Mouse (Mus musculus) cerebellum, adult 18-20 months (tissue): Measurements from ENCODE around the gene Cuedc1.

Experiments
- DNase-seq, 2 experiments: peaks; one replicate each; pipeline ENCODE4 v3.0.0; 2021

Cuedc1 gene

DNA sequence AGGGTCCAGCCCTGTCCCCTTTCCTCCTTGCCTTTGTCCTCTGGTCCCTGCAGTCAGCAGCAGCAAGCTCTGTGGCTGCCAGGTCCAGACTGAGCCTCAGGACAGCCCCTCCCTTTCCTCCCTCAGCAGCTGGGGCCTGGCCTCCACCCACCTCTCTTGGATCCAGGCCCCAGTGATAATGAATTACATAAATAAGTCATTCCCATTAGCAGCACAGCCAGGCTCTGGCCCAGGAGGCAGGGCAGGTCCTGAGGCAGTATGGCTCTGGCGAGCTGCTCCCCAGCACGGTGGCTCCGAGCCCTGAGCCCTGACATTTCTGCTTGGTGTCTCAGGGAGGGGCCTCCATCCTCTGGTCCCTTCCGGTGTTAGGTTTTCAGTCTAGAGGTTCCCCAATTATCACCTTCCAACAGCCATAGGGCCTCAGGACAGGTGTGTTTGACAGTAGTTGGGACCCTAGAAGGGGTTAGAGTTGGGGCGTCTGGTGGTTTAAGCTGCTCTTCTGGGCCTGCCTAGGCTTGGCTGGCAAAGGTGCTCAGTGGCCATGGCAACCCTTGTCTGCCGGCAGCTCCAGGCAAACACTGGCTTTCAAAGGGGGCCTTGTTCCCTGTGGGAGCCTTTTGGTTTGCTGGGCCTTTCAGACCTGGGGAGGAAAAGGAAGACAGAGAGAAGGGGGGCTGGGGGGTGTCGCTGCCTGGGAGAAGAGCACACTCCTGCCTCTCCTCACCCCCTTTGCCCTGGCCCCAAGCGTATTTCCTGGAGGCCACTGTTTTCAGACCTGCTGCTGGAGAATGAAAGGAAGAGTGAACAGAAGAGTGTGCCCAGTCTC lies 21.2 kb downstream of the Cuedc1 start:
- DNase-seq: peak; percentile 77 to 82

DNA sequence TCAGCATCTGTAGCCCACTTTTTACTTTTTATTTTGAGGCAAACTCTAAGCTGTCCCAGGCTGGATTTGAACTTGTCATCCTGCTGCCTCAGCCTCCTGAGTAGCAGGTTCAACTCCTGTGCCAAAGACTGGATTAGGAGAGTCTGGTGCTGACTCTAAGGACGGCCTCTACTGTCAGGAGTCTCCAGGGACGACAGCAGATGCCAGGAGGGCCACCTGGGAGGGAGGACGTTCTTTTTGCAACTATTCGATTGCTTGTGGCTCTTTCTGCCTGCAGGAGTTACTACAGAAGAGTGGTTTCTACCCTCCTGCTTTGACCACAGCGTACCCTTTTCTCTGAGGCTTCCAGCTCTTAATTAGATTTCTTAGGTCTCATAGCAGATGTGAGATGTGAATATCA lies 24.7 kb downstream of the Cuedc1 start:
- DNase-seq: no peak

DNA sequence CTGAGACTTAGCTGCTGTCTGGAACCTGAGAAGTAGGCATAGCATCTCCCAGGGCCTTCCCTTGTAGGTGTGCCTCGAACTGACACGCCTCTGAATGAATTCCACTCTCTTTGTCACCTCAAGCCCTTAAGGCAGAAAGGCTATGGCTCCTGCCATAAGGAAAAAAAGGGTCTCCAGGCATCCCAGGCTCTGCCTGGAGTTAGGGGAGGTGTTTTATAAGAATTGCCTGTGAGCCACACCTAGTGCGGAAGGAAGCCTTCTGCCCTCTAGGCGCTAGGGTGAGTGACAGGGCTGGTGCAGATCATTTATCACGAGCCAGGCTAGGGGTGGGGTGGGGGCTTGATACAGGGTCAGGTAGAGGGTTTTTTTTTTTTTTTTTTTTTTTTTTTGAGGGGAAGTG lies 25.2 kb downstream of the Cuedc1 start:
- no peak for DNase-seq

DNA sequence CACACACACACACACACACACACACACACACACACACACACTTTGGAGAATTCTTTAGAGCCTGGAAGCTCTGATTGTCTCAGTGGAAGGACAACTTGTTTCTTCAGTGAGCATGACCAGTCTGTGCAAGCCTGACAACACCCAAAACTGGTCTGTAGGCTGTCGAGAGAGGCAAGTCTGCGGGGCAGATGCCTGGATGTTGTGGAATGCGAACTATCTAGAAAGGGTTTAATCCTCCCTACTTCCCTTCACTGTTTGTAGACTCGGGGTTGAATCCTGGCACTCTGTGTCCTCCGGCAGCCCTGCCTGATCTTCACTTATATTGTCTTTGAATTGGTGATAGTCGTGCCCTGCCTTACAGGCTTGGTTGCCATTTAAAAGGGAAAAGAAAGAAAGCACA lies 25.9 kb downstream of the Cuedc1 start:
- DNase-seq: no peak

DNA sequence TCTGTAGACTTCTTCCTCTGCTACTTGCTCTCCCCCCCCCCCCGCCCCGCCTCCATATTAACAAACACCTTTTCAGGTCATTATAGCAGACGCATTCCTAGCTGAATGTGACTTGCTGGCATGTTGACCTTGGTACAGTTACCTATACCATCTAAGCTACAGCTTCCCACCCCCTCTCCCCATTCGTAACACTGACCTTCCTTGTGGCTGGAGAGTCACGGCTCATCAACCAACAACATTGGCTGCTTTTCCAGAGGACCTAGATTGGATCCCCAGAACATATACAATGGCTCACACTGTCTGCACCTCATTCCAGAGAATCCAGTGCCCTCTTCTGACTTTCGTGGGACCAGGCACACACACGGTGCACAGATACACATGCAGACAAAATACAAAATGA lies 27.6 kb downstream of the Cuedc1 start:
- no peak for DNase-seq

DNA sequence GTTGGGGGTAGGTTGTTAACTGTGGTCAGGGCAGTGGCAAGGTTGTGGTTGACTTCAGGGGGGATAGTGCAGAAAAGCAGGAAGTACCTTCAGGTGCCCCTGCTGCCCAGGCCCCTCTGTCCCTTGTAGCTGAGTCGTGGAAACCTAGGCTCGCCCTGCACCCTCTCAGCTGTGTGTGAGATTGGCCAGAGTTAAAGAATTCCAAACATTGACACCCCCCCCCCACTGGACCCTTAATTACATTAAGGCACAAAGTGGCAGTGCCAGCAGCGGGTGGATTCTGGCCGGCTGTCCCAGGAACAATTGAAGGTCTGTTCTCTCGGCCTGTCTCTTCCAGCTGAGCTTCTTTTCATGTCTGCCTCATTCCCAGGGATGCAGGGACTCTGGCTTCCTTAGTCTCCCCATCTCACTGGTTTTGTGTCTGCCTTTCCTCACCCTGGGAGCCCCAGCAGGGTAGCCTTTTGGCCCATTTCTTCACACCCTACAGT lies 28.5 kb downstream of the Cuedc1 start:
- DNase-seq: no peak

DNA sequence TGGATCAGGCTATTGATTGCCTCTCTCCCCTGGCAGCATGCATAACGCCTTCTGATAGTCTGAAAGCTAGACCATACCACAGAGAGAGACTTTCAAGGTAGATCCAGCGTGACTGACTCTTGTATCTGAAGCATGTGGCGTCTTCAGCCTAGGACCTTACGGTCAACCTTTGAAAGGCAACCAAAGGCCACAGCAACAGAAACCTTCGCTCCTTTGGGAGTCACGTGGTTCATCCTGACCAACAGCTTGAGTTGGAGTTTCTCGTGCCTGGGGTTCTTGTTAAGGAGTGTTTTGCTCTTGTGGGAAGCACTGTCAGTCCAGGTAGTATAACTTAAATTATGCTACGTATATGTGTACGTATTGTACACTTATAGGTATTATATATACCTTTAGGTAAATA lies 30.6 kb downstream of the Cuedc1 start:
- DNase-seq: no peak

DNA sequence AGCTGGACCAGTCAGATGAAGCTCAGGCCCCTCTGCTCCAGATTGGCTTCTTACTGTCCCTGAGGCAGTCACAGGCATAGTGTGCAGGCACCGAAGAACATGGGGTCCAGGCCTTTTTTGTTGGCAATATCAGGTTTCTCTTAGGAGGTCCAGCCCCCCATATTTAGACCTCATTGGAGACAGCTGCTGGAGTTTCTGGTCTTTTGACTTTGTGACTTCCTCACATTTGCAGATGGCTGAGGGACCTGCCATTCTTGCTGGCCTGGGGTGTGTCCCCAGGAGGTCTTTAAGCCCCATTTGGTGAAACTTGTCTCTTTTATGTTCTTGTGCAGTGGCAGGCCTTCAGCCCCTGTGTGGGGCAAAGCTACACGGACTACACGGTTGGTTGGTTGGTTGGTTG lies 31.4 kb downstream of the Cuedc1 start:
- no peak for DNase-seq

DNA sequence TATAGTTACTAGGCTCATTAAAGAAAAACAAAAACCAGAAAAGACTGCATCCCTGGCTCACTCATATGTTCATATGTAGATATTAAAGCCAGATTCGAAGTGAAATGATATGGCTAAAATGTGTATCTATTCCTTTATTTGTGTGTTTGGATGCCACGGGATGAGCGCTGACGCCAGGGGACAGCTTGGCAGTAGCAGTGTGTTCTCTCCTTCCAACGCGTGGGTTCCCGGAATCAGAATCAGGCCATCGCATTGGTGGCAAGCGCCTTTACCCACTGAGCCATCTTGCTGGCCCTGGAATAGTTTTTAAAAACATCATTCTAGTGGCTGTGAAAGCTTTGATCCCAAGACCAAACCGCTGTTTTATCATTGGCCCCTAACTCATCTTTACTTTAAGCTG lies 32.1 kb downstream of the Cuedc1 start:
- DNase-seq: peak; percentile 63

DNA sequence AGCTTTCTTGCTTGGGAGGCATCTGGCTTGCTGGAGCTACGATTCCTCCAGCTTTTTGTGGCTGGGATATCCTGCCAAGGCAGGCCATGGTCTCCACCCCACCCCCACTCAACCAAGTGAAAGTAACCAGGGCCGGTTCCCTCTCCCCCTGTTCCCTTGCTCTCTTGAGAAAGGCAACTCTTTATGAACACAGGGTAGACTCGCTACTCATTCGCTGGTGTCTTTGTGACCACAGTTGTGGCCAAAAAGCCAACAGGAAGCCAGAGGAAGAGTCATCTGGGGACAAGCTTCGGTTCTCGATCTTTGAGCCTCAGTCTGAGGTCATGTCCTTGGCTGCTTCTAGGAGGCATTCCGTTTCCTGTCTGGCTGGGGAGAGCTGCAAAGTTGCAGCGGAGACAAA lies 34.0 kb downstream of the Cuedc1 start:
- DNase-seq: peak; percentile 29 to 40

DNA sequence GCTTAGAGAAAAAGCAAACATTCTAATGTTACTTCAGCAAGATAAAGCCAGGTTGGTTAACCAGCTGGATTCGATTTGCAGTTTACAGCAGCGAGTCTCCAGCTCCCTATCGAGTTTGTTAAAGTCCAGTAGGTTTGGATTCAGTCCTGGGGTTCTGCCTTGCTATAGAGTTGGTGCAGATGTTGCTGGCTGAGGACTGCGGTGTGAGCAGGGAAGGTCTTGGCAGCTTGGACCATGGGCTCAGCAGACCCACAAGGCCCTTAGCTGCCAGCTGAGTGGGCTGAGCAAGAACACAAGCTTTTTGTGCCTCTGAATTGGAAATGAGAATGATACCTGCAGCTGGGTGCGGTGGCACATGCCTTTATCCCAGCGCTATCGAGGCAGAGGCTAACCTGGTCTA lies 37.4 kb downstream of the Cuedc1 start:
- no peak for DNase-seq

DNA sequence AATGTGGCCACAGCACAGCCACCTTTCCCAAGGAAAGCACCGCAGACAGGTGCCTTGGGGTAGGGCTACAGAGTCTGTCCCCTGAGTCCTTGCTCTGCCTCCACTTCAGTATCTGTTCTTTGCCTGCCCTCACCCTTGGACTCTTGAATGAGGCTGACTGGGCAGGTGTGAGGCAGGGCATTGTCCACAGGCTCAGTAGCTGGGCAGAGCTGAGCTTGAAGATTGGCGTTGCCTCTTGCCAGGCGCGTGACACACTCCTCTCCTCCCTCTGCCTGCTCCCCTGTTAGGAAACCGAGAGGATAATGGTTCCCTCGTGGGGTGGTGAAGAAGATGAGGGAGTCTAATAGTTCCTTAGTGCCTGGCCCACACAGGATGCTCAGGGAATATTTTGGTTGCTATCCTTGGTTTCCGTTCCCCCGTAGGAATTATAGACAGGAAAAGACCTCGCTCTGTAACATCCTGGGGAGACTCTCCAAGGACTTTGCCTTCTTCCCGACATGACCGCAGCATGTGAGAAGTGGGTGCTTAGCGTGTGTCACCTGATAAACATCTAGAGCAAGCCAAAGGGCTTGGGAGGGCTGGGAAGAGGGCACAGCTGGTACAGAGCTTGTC lies 40.1 kb downstream of the Cuedc1 start:
- no peak for DNase-seq

DNA sequence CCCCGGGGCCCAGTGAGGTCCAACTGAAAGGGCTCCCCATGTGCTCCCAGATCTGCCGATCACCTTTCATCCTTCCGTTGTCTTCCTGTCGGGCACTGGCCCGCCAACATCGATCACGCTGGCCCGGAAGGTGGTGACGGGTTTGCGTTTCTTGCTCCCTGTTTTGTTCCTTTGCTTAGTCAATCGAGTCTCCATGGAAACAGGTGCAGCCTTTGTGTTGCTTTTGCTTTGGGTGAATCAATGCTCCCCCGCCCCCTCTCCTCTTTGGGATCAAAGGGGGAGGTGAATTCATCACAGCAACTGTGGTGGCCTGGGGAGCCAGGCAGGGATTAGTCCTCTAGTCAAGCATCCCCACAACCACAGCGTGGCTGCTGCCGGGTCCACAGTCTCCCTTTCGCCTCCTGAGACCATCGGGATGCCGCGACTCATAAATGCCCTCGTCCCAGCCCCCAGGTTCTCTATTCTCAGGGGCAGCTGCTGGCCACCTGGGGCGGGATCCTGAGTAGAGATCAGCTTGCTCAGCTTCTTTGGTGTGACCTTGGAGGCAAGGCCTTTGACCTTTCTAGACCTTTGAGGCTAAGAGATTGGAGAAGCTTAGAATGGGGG lies 41.5 kb downstream of the Cuedc1 start:
- no peak for DNase-seq

DNA sequence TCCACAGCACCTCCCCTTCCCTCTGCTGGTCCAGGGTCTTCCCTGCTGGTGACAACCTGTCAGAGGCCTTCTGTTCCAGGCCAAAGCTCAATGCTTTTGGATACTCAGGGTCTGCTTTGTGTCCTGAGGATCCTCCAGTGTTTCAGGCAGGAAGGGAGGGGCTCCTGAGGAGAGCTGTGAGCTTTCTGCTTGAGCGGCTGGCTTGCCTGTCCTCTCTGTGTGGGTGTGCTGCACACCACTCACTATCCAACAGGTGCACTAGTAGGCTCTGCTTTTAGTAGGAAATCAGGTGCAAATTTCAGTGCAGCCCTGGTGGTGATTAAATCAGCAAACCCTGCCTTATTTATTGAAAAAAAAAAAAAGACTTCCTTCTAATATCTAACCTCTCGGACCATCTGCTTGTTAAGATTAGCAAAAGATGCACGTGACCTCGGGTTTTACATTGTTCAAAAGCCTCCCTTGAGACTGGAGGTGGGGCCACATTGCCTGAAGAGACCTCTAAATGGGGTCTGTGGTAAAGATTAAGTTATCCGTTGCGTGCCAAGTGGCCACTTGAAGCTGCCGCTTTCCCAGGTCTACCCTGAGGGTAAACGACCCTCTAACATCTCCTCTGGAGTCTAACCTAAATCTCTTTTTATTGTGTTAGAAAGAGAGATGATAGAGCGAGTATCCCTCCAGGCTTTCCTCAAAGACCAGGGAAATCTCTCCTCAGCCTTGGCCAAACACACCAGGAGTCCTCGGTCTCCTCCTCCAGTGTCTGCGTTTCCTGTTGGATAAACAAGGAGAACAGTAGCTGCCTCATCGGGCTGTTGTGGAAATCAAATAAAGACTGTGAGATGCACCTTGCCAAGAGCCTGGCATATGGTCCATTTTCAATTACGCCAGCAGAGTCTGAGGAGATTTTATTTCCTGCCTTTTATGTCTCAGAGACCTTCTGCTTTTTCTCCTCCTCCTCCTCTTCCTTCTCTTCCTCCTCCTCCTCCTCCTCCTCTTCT lies 42.5 kb downstream of the Cuedc1 start:
- peak; percentile 65 to 72 for DNase-seq

DNA sequence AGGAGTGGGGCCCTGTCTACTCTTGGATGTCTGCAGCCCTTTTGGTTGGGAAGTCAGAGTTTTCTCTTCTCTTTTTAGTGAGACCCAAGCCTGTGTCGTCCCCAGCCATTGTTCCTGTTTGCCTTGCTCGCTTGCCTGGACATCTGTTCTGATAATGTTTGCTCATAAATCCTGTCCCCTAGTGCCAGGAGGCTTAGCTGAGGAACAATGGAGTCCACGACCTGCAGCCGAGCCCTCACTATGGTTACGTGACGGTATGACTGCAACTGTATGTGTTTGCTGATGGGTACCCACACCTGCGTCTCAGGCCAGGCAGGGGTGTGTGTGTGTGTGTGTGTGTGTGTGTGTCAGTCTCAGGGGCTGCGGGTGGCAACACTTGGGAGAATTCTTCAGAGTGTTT lies 44.5 kb downstream of the Cuedc1 start:
- no peak for DNase-seq

DNA sequence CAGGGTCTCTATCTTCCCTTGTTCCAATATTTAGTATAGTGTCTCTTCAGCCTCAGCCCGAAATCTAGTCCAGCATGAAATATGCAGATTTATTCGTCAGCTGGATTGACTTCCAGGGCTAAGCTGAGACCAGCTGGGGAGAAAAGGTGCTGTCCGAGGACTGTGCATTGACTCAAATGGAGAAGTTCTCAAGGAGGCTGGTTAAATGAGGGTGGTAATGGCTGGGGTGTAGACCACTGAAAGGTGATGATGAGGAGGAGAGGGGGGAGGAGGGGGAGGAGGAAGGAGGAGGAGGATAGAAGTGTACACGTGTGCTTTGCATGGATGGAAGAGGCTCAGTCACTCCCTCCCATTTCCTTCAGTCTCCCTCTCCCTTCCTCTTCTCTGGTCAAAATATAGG lies 46.2 kb downstream of the Cuedc1 start:
- DNase-seq: no peak

DNA sequence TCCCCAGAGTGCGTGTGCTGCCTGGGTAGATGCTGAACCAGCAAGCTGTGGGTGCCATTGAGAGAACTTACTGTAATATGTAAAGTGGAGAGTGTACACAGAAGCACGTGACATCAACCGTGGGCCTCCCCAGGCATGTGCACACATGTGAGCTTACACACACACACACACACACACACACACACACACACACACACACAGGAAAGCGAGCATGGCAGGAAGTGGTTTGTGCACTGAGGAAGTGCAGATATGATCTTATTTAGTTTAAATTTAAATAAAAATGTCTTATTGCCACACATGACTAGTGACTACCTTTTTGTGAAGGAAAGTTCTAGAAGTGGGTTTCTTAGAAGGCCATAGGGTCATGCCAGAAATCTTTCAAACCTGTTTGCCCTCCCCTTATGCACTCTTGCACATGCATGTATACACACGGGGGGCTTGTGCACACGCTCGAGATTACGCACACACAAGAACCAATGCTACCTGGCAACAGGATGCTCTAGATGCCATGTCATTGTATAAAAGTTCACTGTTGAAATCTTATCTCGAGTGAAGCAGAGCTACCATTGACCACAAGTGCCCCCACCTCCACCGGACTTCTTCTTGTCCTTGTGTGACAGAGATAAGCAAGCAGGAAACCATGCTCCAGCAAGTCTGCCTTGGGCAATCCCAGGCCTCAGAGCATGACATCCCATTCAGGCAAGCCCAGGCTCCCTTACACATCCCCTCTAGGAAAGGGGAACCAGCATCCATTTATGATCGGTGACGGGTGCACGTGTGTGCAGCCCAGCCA lies 47.6 kb downstream of the Cuedc1 start:
- DNase-seq: no peak

DNA sequence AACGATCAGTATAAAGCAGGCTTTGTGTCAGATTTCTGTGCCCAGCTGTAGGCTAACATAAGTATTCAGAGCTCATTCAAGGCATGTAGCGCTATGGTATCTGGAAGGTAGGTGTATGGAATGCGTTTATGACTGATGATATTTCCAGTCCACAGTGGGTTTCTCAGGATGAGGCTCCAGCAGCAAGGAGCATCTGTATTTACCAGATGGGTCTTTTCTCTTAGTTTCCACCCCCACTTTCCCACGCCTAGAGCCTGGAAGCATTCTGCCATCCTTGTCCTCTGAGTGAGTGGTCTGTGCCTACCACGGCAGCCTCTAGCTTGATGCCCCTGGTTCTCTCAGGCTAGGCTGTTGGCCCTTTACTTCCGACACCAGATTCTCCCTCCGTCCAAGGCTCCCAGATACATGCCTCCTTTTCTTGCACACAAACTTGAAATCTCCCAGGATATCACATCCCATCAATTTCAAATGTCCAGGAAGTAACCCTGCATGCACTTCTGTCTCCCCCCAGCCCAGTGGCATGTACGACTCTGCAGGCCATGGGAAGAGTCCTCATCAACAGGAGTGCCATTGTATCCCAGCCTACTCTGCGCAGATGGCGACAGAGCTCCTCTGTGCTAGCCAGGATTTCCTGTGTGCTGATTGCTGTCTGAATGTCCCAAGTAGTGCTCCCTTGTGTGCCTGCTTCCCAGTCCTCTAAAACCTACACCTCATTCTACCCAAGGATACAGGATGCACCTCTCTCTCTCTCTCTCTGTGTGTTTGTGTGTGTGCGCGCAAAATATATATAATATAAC lies 48.6 kb downstream of the Cuedc1 start:
- DNase-seq: no peak

DNA sequence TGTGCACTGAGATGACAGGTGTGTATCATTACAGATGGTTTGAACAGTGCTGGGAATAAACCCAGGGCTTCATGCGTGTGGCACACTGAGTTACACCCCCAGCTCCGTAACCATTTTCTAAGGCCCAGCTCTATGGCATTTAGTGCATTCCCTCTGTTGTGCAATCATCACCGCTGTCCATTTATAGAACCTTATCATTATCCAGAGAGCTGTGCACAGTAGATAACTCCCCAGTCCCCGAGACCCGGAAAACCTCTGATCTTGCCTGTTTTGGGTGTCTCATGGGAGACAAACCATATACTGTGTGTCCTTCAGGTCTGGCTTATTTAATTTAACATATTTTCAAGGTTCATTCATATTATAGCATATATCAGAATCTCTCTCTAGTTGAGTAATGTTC lies 49.5 kb downstream of the Cuedc1 start:
- no peak for DNase-seq

DNA sequence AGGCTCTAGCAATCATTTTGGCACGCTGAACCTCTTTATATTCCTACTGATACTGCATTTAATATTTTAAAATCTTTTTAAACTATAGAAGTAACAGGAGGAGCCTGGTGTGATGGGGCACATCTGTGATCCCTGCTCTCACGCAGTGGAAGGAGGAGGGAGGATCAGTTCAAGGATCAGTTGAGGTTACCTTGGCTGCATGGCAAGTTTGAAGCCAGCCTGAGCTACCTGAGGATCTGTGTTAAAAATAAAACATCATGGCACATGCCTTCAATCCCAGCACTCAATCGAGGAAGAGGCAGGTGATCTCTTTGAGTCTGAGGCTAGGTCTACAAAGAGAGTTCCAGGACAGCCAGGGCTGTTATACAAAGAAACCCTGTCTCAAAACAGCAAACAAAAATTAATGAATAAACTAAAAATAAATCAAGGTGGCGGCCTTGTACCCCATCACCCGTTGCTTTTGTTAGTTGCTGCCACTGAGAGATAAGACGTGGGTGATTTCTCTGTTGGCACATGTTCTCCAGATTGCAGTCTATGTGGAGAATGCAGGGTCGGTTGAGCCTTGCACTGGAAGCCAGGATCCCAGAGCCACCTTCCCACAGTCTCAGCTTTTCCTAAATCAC lies 50.3 kb downstream of the Cuedc1 start:
- no peak for DNase-seq
